Mouse (Mus musculus): ENCODE results near the gene Cgref1.

- no peak for TF ChIP-seq CTCF (IDR thresholded peaks at IDR 0.05; ENCODE audit: extremely low read depth, insufficient read depth, insufficient read length, insufficient replicate concordance)
- TF ChIP-seq POLR2A (IDR thresholded peaks at IDR 0.05; ENCODE audit: low read depth, low read length), result no peak
Measured at GRCm38 (mm10) chr5:30890375-30890774, 55.0 kb downstream of the Cgref1 start.

Data from spleen, adult 2 months (tissue).